Mouse (Mus musculus): ENCODE measurements at regions not wholly inside any gene's neighbourhood (a gene's known extent, or its start where the extent isn't known, plus 50 kb on each side); places are given as distances from the start of the nearest gene placed in this dataset.

DNA sequence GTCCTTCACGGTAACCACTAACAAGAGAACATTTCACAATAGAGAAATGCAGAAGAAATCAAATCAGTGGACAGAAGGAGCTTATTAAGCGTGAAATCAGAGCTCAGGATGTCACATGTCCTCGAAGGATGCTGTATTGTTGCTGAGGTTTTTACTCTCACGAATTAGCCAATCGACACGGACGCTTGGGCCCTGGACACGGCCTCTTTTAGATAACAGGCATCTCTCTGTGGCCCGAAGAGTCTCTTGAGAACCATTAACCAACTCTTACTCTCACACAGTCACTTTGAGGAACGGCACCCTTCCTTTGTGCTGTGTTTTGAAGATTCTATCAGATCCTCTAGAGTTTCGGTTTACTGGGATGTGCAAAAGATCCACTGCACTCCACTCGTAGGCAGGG lies 128.2 kb downstream of the Tsen15 start:
- Histone ChIP-seq H3K4me2 (ENCODE audit: low read length) (no peak overlapping the region), H3K27me3 (replicated peaks; ENCODE audit: control insufficient read depth, insufficient read depth, low read length) (no peaks in the 10 kb centered on the region), H3K4me3 (ENCODE audit: low read length) (no peak overlapping the region), H3K9ac (ENCODE audit: low read depth, low read length) (no peak overlapping the region), H3K9me3 (ENCODE audit: control insufficient read depth, low read length) (no peaks in the 10 kb centered on the region), H3K4me1 (ENCODE audit: control insufficient read depth, insufficient read depth, low read depth, low read length) (no peaks in the 10 kb centered on the region), H3K36me3 (ENCODE audit: control insufficient read depth, insufficient read depth, low read length) (no peaks in the 10 kb centered on the region), H3K27ac (ENCODE audit: low read depth, low read length) (no peak overlapping the region)
- ATAC-seq, result no peak
- 44% methylated on average over 12 of the region's 12 CpGs for WGBS

GRCm38 (mm10) chr1:152253906-152254305 lies 132.6 kb downstream of the Tsen15 start:
- no peaks in the 10 kb centered on the region for H3K9me3 ChIP-seq (ENCODE audit: control insufficient read depth, low read length)
- H3K9ac ChIP-seq (ENCODE audit: low read depth, low read length), result no peak overlapping the region
- H3K36me3 ChIP-seq (ENCODE audit: control insufficient read depth, insufficient read depth, low read length), result no peaks in the 10 kb centered on the region
- H3K27me3 ChIP-seq (replicated peaks; ENCODE audit: control insufficient read depth, insufficient read depth, low read length), result no peaks in the 10 kb centered on the region
- 77% methylated on average over 4 of the region's 4 CpGs for WGBS
- H3K4me1 ChIP-seq (ENCODE audit: control insufficient read depth, insufficient read depth, low read depth, low read length), result no peaks in the 10 kb centered on the region
- no peak overlapping the region for H3K4me2 ChIP-seq (ENCODE audit: low read length)
- H3K4me3 ChIP-seq (ENCODE audit: low read length), result no peak overlapping the region
- H3K27ac ChIP-seq (ENCODE audit: low read depth, low read length), result no peak overlapping the region
- ATAC-seq, result no peak

- H3K27me3 ChIP-seq (replicated peaks; ENCODE audit: control insufficient read depth, insufficient read depth, low read length), result no peaks in the 10 kb centered on the region
- no peak overlapping the region for H3K27ac ChIP-seq (ENCODE audit: low read depth, low read length)
- H3K9me3 ChIP-seq (ENCODE audit: control insufficient read depth, low read length), result no peaks in the 10 kb centered on the region
- no peaks in the 10 kb centered on the region for H3K36me3 ChIP-seq (ENCODE audit: control insufficient read depth, insufficient read depth, low read length)
- no peak overlapping the region for H3K4me2 ChIP-seq (ENCODE audit: low read length)
- H3K4me3 ChIP-seq (ENCODE audit: low read length), result no peak overlapping the region
- H3K9ac ChIP-seq (ENCODE audit: low read depth, low read length), result no peak overlapping the region
- ATAC-seq, result no peak
- no peaks in the 10 kb centered on the region for H3K4me1 ChIP-seq (ENCODE audit: control insufficient read depth, insufficient read depth, low read depth, low read length)
- WGBS, result 82% methylated on average over 4 of the region's 4 CpGs
Observed at GRCm38 (mm10) chr1:152253486-152253885, 133.0 kb downstream of the Tsen15 start.

DNA sequence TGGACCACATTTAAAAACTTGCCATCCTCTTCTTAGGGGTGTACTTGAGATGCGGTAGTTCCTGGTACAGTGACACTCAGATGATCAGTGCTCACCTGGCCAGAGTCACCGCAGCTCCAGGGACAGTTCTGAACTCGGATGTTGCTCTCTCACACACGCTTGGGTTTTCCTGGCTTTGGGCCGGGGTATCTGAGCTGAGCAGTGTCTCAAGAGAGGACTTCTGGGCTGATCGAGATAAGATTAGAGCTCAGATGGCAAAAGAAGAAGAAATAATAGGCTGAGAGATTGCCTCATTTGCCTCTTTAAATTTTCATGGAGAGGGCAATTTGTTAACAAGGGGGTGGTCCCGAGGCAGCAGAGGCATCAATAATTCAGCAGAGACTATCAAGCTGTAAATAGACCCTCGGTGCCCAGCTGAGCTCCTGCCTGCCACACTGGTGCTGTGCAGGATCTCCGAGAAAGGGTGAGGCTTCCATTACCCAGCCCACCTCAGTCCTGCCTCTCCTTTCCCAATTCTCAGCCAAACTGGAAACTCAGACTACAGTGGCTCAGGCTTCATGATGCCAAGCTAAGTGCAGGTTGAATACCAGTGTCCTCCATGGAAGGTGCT lies 133.7 kb downstream of the Tsen15 start:
- H3K27ac ChIP-seq (ENCODE audit: low read depth, low read length), result no peak overlapping the region; the same call in 1 of the 2 replicates
- ATAC-seq, result no peak
- 44% methylated on average over 9 of the region's 9 CpGs for WGBS

DNA sequence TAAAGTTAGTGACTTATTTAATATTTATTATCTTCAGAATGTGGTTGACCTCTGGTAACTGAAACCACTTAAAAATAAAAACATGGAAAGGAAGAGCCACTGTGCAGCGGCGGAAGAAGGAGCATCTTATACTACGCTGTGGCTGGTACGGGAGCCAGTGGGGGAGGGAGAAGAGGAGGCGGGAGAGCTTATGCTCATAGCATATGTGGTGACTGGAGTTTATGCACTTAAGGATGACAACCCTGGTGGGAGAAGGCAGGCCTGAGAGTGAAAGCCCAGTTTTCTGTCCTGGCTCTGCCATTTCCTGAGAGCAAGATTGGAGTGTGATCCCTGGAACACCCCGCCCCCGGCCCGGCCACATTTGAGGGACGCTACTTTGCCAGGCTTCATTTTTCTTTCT lies 145.5 kb downstream of the Tsen15 start:
- Histone ChIP-seq H3K4me2 (ENCODE audit: low read length) (no peak overlapping the region), H3K36me3 (ENCODE audit: control insufficient read depth, insufficient read depth, low read length) (no peaks in the 10 kb centered on the region), H3K4me3 (ENCODE audit: low read length) (no peak overlapping the region), H3K9ac (ENCODE audit: low read depth, low read length) (no peak overlapping the region), H3K27me3 (replicated peaks; ENCODE audit: control insufficient read depth, insufficient read depth, low read length) (no peaks in the 10 kb centered on the region), H3K4me1 (ENCODE audit: control insufficient read depth, insufficient read depth, low read depth, low read length) (no peaks in the 10 kb centered on the region), H3K27ac (ENCODE audit: low read depth, low read length) (no peak overlapping the region), H3K9me3 (ENCODE audit: control insufficient read depth, low read length) (no peaks in the 10 kb centered on the region)
- WGBS, result 94% methylated on average over 9 of the region's 9 CpGs
- ATAC-seq, result no peak

More for the DNA sequence above, 133.7 kb downstream of the Tsen15 start:
- Histone ChIP-seq H3K36me3 (ENCODE audit: control insufficient read depth, insufficient read depth, low read length) (no peaks in the 10 kb centered on the region), H3K4me2 (ENCODE audit: low read length) (no peak overlapping the region), H3K4me3 (ENCODE audit: low read length) (no peak overlapping the region), H3K27me3 (replicated peaks; ENCODE audit: control insufficient read depth, insufficient read depth, low read length) (no peaks in the 10 kb centered on the region), H3K9ac (ENCODE audit: low read depth, low read length) (no peak overlapping the region), H3K4me1 (ENCODE audit: control insufficient read depth, insufficient read depth, low read depth, low read length) (no peaks in the 10 kb centered on the region), H3K9me3 (ENCODE audit: control insufficient read depth, low read length) (no peaks in the 10 kb centered on the region)

- WGBS, result 57% methylated on average over 6 of the region's 6 CpGs
- Histone ChIP-seq H3K27me3 (replicated peaks; ENCODE audit: control insufficient read depth, insufficient read depth, low read length) (no peaks in the 10 kb centered on the region), H3K4me2 (ENCODE audit: low read length) (no peak overlapping the region), H3K36me3 (ENCODE audit: control insufficient read depth, insufficient read depth, low read length) (no peaks in the 10 kb centered on the region), H3K9ac (ENCODE audit: low read depth, low read length) (no peak overlapping the region), H3K4me1 (ENCODE audit: control insufficient read depth, insufficient read depth, low read depth, low read length) (no peaks in the 10 kb centered on the region), H3K4me3 (ENCODE audit: low read length) (no peak overlapping the region), H3K9me3 (ENCODE audit: control insufficient read depth, low read length) (no peaks in the 10 kb centered on the region), H3K27ac (ENCODE audit: low read depth, low read length) (no peak overlapping the region)
- 0 out of 2 replicates have a peak, but pooled peaks have one; percentile 40 for ATAC-seq
Observed at GRCm38 (mm10) chr1:152239376-152239775, 147.1 kb downstream of the Tsen15 start.

DNA sequence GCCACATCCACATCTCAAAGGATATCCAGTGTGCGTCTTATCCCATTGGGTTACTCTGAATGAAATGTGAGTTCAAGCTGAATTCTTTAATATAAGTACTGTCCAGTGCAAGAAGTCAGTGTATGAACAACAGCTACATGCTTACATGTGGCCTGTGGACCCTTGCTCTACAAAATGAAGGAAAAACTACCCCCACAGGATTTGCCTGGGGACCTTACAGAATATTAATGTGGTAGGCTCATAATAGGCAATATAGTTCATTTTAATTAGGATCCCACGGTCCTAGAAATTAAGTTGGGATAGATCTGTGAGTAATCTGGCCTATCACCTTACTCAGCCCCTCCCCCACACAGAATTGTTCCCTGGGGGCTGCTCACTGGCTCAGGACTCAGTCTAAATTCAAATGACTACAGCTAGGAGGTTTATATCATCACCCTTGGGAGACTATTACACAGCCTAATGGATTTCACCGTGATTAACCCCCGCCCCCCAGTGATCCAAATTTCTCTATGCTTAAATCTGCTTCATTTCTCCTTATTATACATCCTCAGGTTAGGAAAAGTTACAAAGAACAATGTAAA lies 145.4 kb upstream of the 1700025G04Rik start:
- H3K4me2 ChIP-seq (ENCODE audit: low read length), result no peak overlapping the region
- WGBS, result 56% methylated on average over 4 of the region's 4 CpGs
- no peak overlapping the region for H3K4me3 ChIP-seq (ENCODE audit: low read length)
- H3K27ac ChIP-seq (ENCODE audit: low read depth, low read length), result no peak overlapping the region
- no peaks in the 10 kb centered on the region for H3K9me3 ChIP-seq (ENCODE audit: control insufficient read depth, low read length)
- H3K27me3 ChIP-seq (replicated peaks; ENCODE audit: control insufficient read depth, insufficient read depth, low read length), result no peaks in the 10 kb centered on the region
- H3K9ac ChIP-seq (ENCODE audit: low read depth, low read length), result no peak overlapping the region
- no peaks in the 10 kb centered on the region for H3K36me3 ChIP-seq (ENCODE audit: control insufficient read depth, insufficient read depth, low read length)
- H3K4me1 ChIP-seq (ENCODE audit: control insufficient read depth, insufficient read depth, low read depth, low read length), result no peaks in the 10 kb centered on the region
- 0 out of 2 replicates have a peak, but pooled peaks have one; percentile 20 for ATAC-seq

DNA sequence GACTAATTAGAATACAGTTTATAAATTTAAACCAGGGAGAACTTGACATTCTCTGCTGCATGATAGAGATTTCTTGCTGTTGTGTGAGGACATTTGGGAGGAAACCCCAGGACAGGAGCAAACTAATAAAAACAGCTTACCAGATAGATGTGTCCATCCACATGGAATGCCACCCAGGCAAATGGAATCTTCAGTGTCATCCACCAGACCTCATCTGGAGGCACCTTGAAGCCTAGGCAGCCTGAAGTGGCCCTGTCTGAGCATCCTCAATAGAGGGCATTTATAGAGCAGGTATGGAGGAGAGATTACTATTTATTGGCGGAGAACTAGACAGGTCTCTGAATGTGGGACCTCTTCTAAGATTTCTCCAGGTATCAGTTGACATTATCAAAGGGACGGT lies 144.8 kb upstream of the 1700025G04Rik start:
- no peak overlapping the region for H3K9ac ChIP-seq (ENCODE audit: low read depth, low read length)
- no peak overlapping the region for H3K4me3 ChIP-seq (ENCODE audit: low read length)
- no peaks in the 10 kb centered on the region for H3K9me3 ChIP-seq (ENCODE audit: control insufficient read depth, low read length)
- no peaks in the 10 kb centered on the region for H3K36me3 ChIP-seq (ENCODE audit: control insufficient read depth, insufficient read depth, low read length)
- no peak overlapping the region for H3K27ac ChIP-seq (ENCODE audit: low read depth, low read length)
- no peak overlapping the region for H3K4me2 ChIP-seq (ENCODE audit: low read length)
- WGBS, result 92% methylated on average over 2 of the region's 2 CpGs
- no peak for ATAC-seq
- H3K27me3 ChIP-seq (replicated peaks; ENCODE audit: control insufficient read depth, insufficient read depth, low read length), result no peaks in the 10 kb centered on the region
- no peaks in the 10 kb centered on the region for H3K4me1 ChIP-seq (ENCODE audit: control insufficient read depth, insufficient read depth, low read depth, low read length)

GRCm38 (mm10) chr1:152231717-152232202 lies 141.8 kb upstream of the 1700025G04Rik start:
- ATAC-seq, result peak; percentile 70
- WGBS, result 50% methylated on average over 11 of the region's 11 CpGs

More at GRCm38 (mm10) chr1:152231717-152232202, 141.8 kb upstream of the 1700025G04Rik start:
- no peak overlapping the region for H3K9ac ChIP-seq (ENCODE audit: low read depth, low read length)
- H3K27me3 ChIP-seq (replicated peaks; ENCODE audit: control insufficient read depth, insufficient read depth, low read length), result no peaks in the 10 kb centered on the region
- H3K9me3 ChIP-seq (ENCODE audit: control insufficient read depth, low read length), result no peaks in the 10 kb centered on the region
- H3K4me1 ChIP-seq (ENCODE audit: control insufficient read depth, insufficient read depth, low read depth, low read length), result no peaks in the 10 kb centered on the region
- no peak overlapping the region for H3K4me3 ChIP-seq (ENCODE audit: low read length)
- peak overlapping the region; percentile 31 for H3K4me2 ChIP-seq (ENCODE audit: low read length)
- H3K27ac ChIP-seq (ENCODE audit: low read depth, low read length), result no peak overlapping the region
- H3K36me3 ChIP-seq (ENCODE audit: control insufficient read depth, insufficient read depth, low read length), result no peaks in the 10 kb centered on the region
